Mouse (Mus musculus) myocyte (in vitro differentiated cells): ENCODE measurements around the gene Ovca2.

Experiments used
- CEBPB ChIP-seq: IDR thresholded peaks from 2 replicates; pipeline ENCODE4 v1.6.1; 2011; ENCODE audit warnings: mild to moderate bottlenecking, moderate library complexity; ENCODE audit not compliant: poor library complexity, insufficient read depth, severe bottlenecking
- E2F4 ChIP-seq: IDR thresholded peaks from one replicate; pipeline ENCODE4 v1.6.1; 2011; ENCODE audit warnings: mild to moderate bottlenecking, control low read depth, moderate library complexity; ENCODE audit not compliant: insufficient read depth
- MAX ChIP-seq: IDR thresholded peaks from one replicate; pipeline ENCODE4 v1.6.1; 2011; ENCODE audit warnings: low read depth, mild to moderate bottlenecking, control low read depth
- MYOD1 ChIP-seq, 3 experiments: IDR thresholded peaks; one replicate each; pipeline ENCODE4 v1.6.1; 2011; ENCODE audit warnings: control low read depth in 2 of 3, low read depth in 2 of 3, mild to moderate bottlenecking in 2 of 3, moderate library complexity in 1 of 3; ENCODE audit not compliant: insufficient read length in 2 of 3, control insufficient read depth in 1 of 3
- MYOG ChIP-seq, 3 experiments: IDR thresholded peaks; one replicate each; pipeline ENCODE4 v1.6.1; 2011; ENCODE audit warnings: control low read depth in 2 of 3, low read depth in 2 of 3, mild to moderate bottlenecking in 2 of 3; ENCODE audit not compliant: insufficient read length in 2 of 3, control insufficient read depth in 1 of 3, insufficient read depth in 1 of 3
- POLR2A ChIP-seq: IDR thresholded peaks from one replicate; pipeline ENCODE4 v1.6.1; 2011; ENCODE audit warnings: low read depth, mild to moderate bottlenecking, control low read depth, moderate library complexity; ENCODE audit not compliant: insufficient read length
- POLR2AphosphoS2 ChIP-seq: IDR thresholded peaks from one replicate; pipeline ENCODE4 v1.6.1; 2011; ENCODE audit warnings: low read depth, control low read depth; ENCODE audit not compliant: insufficient read length
- REST ChIP-seq: IDR thresholded peaks from one replicate; pipeline ENCODE4 v1.6.1; 2011; ENCODE audit warnings: mild to moderate bottlenecking, control low read depth, moderate library complexity; ENCODE audit not compliant: insufficient read depth, insufficient read length
- SRF ChIP-seq: IDR thresholded peaks from one replicate; pipeline ENCODE4 v1.6.1; 2011; ENCODE audit warnings: low read depth; ENCODE audit not compliant: control insufficient read depth, insufficient read length
- TCF12 ChIP-seq: IDR thresholded peaks from one replicate; pipeline ENCODE4 v1.6.1; 2011; ENCODE audit warnings: mild to moderate bottlenecking, control low read depth; ENCODE audit not compliant: poor library complexity, insufficient read depth, severe bottlenecking
- TCF3 ChIP-seq: IDR thresholded peaks from one replicate; pipeline ENCODE4 v1.6.1; 2011; ENCODE audit warnings: low read depth, control low read depth; ENCODE audit not compliant: insufficient read length
- USF1 ChIP-seq: IDR thresholded peaks from one replicate; pipeline ENCODE4 v1.6.1; 2011; ENCODE audit warnings: low read depth, mild to moderate bottlenecking, control low read depth, moderate library complexity

DNA sequence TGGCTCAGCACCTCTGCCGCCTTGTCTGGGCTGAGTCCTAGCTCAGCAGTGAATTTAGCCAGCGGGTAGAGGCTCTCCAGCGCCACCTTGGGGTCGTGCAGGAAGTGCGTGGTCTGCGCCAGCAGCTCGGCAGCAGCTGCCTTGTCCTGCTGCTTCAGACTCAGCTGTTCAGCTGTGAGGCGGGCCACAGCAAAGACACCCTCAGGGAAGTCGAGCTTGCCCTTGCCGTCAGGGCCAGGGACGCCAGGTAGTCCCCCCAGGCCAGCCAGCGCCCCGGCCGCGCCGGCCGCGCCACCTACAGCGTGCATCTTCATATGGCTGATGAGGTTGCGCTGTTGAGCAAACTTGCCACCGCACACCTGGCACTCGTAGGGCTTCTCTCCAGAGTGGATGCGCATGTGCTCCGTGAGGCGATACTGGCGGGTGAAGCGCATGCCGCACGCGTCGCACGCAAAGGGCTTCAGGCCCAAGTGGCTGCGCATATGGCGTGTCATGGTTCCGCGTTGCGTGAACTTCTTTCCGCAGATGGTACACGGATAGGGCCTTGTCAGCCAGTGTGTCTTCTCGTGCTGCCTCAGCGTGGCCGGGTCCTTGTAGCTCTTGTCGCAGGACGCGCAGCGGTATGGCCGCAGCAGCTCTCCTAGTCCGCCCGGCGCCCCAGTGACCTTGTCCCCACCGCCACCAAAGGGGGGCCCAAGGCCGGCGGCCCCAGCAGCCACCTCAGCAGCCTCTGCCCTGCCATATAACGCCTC is 13.0 kb downstream of the Ovca2 start:
- TF ChIP-seq TCF3 (no peak), POLR2A (no peak), SRF (no peak), POLR2AphosphoS2 (no peak), MYOD1 (IDR thresholded peaks at IDR 0.05; ENCODE audit: control insufficient read depth in 1 of 3, insufficient read length in 2 of 3, low read depth in 2 of 3) (no peak), USF1 (no peak), E2F4 (no peak), MYOG (IDR thresholded peaks at IDR 0.05; ENCODE audit: control insufficient read depth in 1 of 3, insufficient read depth in 1 of 3, insufficient read length in 2 of 3, low read depth in 2 of 3) (no peak), CEBPB (no peak), REST (no peak), MAX (no peak), TCF12 (no peak)
